Mouse (Mus musculus): ENCODE data around the gene Gm4131. TPM values are rescaled to one million over a fixed set of nuclear protein-coding genes. Genes with fewer than 3 reads are reported as not detected.

Gene Gm4131
- not detected in 2 replicates for total RNA-seq (2023)

DNA sequence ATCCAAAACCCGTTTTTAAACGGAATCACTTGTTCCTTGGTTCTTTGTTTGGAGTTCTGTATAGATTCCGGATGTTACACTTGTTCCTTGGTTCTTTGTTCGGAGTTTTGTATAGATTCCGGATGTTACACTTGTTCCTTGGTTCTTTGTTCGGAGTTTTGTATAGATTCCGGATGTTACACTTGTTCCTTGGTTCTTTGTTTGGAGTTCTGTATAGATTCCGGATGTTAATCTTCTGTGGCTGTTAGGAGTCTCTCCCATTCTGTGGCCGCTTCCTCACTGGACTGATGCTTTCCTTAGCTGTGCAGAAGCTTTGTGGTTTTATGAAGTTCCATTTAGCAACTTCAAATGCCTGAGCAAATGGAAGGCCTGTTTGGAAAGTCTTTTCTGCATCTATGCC lies at the start of gene Gm4131:
Gene Gm4131, minus strand, starts transcription at position 101 of the 400 bp plus-strand sequence.

DNA sequence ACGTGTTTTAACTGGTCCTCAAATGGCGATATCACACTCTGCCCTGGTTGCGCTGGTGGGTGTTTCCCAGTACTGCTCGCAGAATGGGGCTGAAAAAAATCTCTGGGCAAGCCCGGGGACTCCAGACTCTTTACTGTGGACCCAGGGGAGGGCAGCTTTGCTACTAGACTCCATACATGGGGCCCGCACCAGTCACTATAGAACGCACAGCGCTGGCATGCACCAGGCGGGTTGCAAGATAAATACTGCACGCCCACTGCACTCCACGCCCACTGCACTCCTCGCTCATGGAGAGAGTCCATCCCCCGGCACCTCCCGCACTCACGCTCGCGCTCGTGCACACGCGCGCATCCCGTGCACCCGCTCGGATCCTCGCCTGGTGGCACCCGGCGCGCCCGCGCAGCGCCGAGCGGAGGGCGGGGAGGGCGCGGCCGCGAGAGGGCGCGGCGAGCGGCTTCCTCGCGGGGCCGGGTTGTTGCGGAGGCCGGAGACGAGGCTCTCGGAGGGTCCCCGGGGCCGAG lies 11.4 kb downstream of the Gm4131 start, which contains the start of gene Fam124a:
Gene Fam124a, plus strand, starts transcription at position 429 of the 521 bp plus-strand sequence.

DNA sequence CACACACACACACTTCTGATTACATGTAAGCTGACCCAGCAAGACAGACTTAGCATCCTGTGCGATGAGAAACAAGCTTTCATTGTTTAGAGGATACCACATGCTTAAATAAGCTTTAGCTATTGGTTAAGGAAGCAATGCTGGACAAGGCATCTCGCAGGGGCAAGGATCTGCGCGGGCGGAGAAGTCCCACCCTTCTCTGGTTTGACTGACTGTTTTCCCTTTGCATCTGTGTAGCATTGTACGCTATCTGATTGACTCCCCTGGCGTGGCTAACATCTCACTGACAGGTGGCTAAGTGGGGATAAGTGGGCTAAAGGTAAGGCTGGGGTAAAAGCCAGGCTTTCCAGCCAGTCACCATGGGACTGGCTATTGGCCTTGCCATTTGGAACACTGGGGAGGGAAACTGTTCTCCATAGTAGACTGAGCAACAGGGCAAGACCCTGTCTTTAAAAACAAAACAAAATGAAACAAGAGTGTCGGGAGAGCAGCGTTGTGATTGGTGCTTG lies 110.4 kb downstream of the Gm4131 start, which contains the start of gene Gucy1b2:
Gene Gucy1b2, minus strand, starts transcription at position 51 of the 509 bp plus-strand sequence.

Other genes with a start within 250 kb of the Gm4131 start
- not detected in 2 replicates for gene Gucy1b2, start 110.6 kb downstream of the Gm4131 start, total RNA-seq (2023)
- not detected in 2 replicates for gene Fam124a, start 11.2 kb downstream of the Gm4131 start, total RNA-seq (2023)
- gene Serpine3, start 96.7 kb upstream of the Gm4131 start, total RNA-seq (2023) = not detected in 2 replicates
- gene Ints6, start 194.2 kb upstream of the Gm4131 start, total RNA-seq (2023) = 27.9 and 28.0 TPM in 2 replicates